Mouse (Mus musculus) stomach, embryonic 14.5 days (tissue): ENCODE results near the gene Pdcd1lg2. TPM values are rescaled to one million over a fixed set of nuclear protein-coding genes. Genes with fewer than 3 reads are reported as not detected.

Experiments used
- ATAC-seq: fragments of 200-750 bp; cut with Nextera tagmentation; 2 replicates; pipeline ENCODE4 v1.8.0; 2017; ENCODE audit warnings: low read depth, moderate TSS enrichment; ENCODE audit not compliant: insufficient number of reproducible peaks, insufficient read depth, low FRiP score
- H3K27ac ChIP-seq: fragments of 300-500 bp; sonication (generic); 2 replicates; pipeline ENCODE4 v1.5.1; 2014; ENCODE audit warnings: mild to moderate bottlenecking, low read length, moderate library complexity, mixed read lengths
- H3K27me3 ChIP-seq: fragments of 300-500 bp; sonication (generic); 2 replicates; pipeline ENCODE4 v1.6.1; 2014; ENCODE audit warnings: low read length, control low read depth, mixed read lengths; ENCODE audit not compliant: control insufficient read depth, insufficient read depth
- H3K36me3 ChIP-seq: fragments of 300-500 bp; sonication (generic); 2 replicates; pipeline ENCODE4 v1.6.1; 2014; ENCODE audit warnings: mild to moderate bottlenecking, control low read depth, low read length, moderate library complexity, mixed read lengths; ENCODE audit not compliant: control insufficient read depth, insufficient read depth
- H3K4me1 ChIP-seq: fragments of 300-500 bp; sonication (generic); 2 replicates; pipeline ENCODE4 v1.6.1; 2014; ENCODE audit warnings: low read length, control low read depth, mixed read lengths; ENCODE audit not compliant: control insufficient read depth, insufficient read depth
- H3K4me2 ChIP-seq: fragments of 300-500 bp; sonication (generic); replicated peaks from 2 replicates; pipeline ENCODE4 v1.6.1; 2014; ENCODE audit warnings: low read depth, low read length, control low read depth
- H3K4me3 ChIP-seq: fragments of 300-500 bp; sonication (generic); 2 replicates; pipeline ENCODE4 v1.5.1; 2014; ENCODE audit warnings: low read depth, low read length, control low read depth
- H3K9ac ChIP-seq: fragments of 300-500 bp; sonication (generic); replicated peaks from 2 replicates; pipeline ENCODE4 v1.6.1; 2014; ENCODE audit warnings: low read depth, mild to moderate bottlenecking, control low read depth, low read length, moderate library complexity, mixed read lengths
- H3K9me3 ChIP-seq: fragments of 300-500 bp; sonication (generic); 2 replicates; pipeline ENCODE4 v1.6.1; 2016; ENCODE audit warnings: low read depth, low read length, control low read depth; ENCODE audit not compliant: control insufficient read depth
- WGBS: fragments of 180-500 bp; shearing (Covaris S2); extraction: QIAGEN DNeasy Blood & Tissue Kit; methylation state at CpG from one replicate; pipeline ENCODE4 v1.1.7; 2014; 5-methylcytosine and 5-hydroxymethylcytosine counted together
- polyA plus RNA-seq: library from polyadenylated mRNA; unstranded; fragments of >200 nt; fragmentation: Nextera tagmentation; extraction: Ambion mirVana; gene quantifications from 2 replicates; pipeline ENCODE4 v1.2.1, GENCODE M21; 2014

Gene Pdcd1lg2
- polyA plus RNA-seq, 1 experiment from 2014 or later: not detected

DNA sequence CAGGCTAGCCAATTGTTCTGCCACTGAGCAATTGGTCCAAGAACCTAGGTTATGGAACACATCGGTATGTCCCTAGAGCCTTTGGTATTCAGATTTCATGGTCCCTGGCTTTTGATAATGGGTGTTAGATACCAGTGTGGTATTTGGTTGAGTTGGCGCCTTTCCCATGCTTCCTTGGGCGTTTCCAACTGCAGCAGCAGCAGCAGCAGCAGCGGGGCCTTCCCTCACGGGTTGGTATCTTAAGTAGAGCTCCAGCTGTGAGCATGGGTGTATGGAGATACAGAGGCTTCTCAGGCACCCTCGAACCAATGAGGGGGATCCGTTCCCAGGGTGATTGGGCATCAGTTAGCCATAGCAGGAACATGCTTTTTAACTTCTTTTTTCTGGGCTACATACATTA is 97.5 kb downstream of the Pdcd1lg2 start:
- H3K27me3 ChIP-seq: no peaks in the 10 kb centered on the region
- H3K4me3 ChIP-seq: no peak overlapping the region
- H3K36me3 ChIP-seq: no peaks in the 10 kb centered on the region
- H3K4me1 ChIP-seq: no peaks in the 10 kb centered on the region
- H3K27ac ChIP-seq: no peak overlapping the region
- ATAC-seq: no peak
- H3K9me3 ChIP-seq: no peaks in the 10 kb centered on the region
- 80% methylated on average over 7 of the region's 7 CpGs for WGBS
- H3K4me2 ChIP-seq: no peak overlapping the region
- H3K9ac ChIP-seq: no peak overlapping the region

DNA sequence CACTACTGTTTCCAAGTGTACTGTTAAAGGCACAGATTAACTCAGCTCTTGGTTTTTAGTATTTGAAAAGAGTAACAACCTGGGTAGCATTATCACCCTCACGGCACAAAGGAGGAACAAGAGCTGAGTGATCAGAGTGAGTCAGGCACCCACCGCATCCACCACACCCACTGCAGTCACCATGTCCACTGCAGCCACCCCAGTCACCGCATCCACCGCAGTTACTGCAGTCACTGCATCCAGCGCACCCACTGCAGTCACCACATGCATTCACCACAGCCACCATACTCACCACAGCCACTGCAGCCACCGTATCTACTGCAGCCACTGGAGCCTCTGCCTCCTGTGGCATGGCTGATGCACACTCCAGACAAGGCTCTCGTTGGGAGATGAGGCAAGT is 99.1 kb downstream of the Pdcd1lg2 start:
- H3K4me1 ChIP-seq: no peaks in the 10 kb centered on the region
- H3K4me3 ChIP-seq: no peak overlapping the region

GRCm38 (mm10) chr19:29511826-29512225 is 101.1 kb downstream of the Pdcd1lg2 start:
- Histone ChIP-seq H3K9ac (no peak overlapping the region), H3K27me3 (no peaks in the 10 kb centered on the region), H3K4me3 (no peak overlapping the region), H3K27ac (no peak overlapping the region), H3K4me2 (no peak overlapping the region), H3K9me3 (no peaks in the 10 kb centered on the region), H3K4me1 (no peaks in the 10 kb centered on the region), H3K36me3 (no peaks in the 10 kb centered on the region)
- no peak for ATAC-seq
- WGBS: 78% methylated on average over 2 of the region's 2 CpGs

More for the DNA sequence above, 99.1 kb downstream of the Pdcd1lg2 start:
- no peaks in the 10 kb centered on the region for H3K36me3 ChIP-seq
- no peak overlapping the region for H3K27ac ChIP-seq
- no peak for ATAC-seq
- H3K9me3 ChIP-seq: no peaks in the 10 kb centered on the region
- no peaks in the 10 kb centered on the region for H3K27me3 ChIP-seq
- no peak overlapping the region for H3K9ac ChIP-seq
- no peak overlapping the region for H3K4me2 ChIP-seq
- WGBS: 93% methylated on average over 7 of the region's 7 CpGs

DNA sequence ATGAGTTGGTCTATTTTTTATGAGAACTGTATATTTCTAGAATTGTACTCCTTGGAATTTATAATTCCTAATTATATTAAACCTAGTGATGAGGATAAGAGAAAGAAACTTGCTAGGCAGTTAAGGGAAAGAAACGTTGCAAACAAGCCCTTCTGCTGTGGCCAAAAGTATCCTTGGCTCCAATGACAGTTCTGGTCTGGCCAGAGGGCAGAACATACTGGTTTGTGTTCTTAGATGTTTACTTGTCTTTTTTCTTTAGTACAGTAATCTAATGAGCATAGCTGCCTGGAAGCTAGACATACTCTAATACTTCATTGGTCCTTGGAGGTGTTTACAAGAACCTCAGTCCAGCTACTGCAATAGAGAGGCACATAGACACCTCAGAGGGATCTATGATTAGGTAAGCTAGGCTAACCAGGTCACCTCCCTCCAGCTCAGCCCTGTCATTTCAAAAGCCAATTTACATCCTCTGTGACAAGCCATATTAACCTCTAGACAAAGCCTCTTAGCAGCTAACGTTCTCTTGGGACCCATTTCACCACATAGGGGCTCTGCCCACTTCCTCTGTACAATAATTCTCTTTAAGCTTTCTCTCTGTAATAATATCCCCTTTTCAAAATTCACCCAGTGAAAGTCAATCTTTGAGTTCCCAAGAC is 102.5 kb downstream of the Pdcd1lg2 start:
- Histone ChIP-seq H3K4me2 (no peak overlapping the region), H3K27me3 (no peaks in the 10 kb centered on the region), H3K4me1 (no peaks in the 10 kb centered on the region), H3K27ac (no peak overlapping the region), H3K9ac (no peak overlapping the region), H3K4me3 (no peak overlapping the region), H3K36me3 (no peaks in the 10 kb centered on the region), H3K9me3 (no peaks in the 10 kb centered on the region)
- WGBS: 56% methylated on average over 2 of the region's 2 CpGs
- no peak for ATAC-seq

DNA sequence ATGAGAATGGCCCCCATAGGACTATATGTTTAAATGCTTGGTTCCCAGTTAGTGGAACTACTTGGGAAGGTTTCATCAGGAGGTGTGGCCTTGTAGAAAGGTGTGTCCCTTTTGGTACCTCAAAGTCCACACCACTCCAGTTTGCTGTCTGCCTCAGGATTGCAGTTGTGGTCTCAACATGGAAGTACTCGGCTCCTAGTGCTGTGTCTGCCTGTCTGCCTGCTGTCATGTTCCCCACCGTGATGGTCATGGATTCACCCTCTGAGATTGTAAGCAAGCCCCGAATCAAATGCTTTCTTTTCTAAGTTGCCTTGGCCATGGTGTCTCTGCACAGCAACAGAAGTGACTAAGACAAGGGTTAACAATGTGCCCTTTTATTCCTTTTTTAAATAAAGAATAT is 103.4 kb downstream of the Pdcd1lg2 start:
- H3K9ac ChIP-seq: no peak overlapping the region
- WGBS: 95% methylated on average over 3 of the region's 3 CpGs
- H3K27ac ChIP-seq: no peak overlapping the region
- H3K36me3 ChIP-seq: no peaks in the 10 kb centered on the region
- H3K4me1 ChIP-seq: no peaks in the 10 kb centered on the region
- no peaks in the 10 kb centered on the region for H3K27me3 ChIP-seq
- no peak for ATAC-seq
- no peak overlapping the region for H3K4me2 ChIP-seq
- no peak overlapping the region for H3K4me3 ChIP-seq
- H3K9me3 ChIP-seq: no peaks in the 10 kb centered on the region

GRCm38 (mm10) chr19:29515386-29515785 is 104.7 kb downstream of the Pdcd1lg2 start:
- Histone ChIP-seq H3K27me3 (no peaks in the 10 kb centered on the region), H3K36me3 (no peaks in the 10 kb centered on the region), H3K27ac (no peak overlapping the region), H3K4me3 (no peak overlapping the region), H3K9ac (no peak overlapping the region), H3K4me1 (no peaks in the 10 kb centered on the region), H3K9me3 (no peaks in the 10 kb centered on the region), H3K4me2 (no peak overlapping the region)
- WGBS: 93% methylated on average over 3 of the region's 3 CpGs
- no peak for ATAC-seq

DNA sequence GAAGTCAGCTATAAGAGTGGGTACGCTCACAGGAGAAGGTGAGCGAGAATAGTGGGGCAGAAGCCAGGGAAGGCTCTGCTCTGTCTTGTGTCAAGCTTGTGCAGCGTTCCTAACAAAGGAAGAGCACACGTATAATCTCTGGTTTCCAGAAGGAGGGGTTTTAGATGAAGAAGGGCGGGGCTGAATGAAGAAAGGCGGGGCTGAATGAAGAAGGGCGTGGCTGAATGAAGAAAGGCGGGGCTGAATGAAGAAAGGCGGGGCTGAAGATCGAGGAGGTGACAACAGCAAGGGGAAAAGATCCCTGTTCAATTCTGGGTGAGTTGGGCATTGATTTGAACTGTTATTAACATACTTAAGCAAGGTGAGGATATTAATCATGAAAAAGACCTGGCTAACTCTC is 105.3 kb downstream of the Pdcd1lg2 start:
- no peak overlapping the region for H3K27ac ChIP-seq
- WGBS: 70% methylated on average over 10 of the region's 10 CpGs
- H3K9me3 ChIP-seq: no peaks in the 10 kb centered on the region
- no peak overlapping the region for H3K4me2 ChIP-seq
- ATAC-seq: no peak
- H3K27me3 ChIP-seq: no peaks in the 10 kb centered on the region
- no peak overlapping the region for H3K9ac ChIP-seq
- no peak overlapping the region for H3K4me3 ChIP-seq
- 0 out of 2 replicates have a peak, but pooled peaks cover under 1% of the 10 kb centered on the region for H3K4me1 ChIP-seq
- no peaks in the 10 kb centered on the region for H3K36me3 ChIP-seq

- H3K4me1 ChIP-seq: peaks cover 5% of the 10 kb centered on the region; the same call in 1 of the 2 replicates
- H3K4me2 ChIP-seq: no peak overlapping the region
- H3K9ac ChIP-seq: no peak overlapping the region
- ATAC-seq: no peak
- H3K27me3 ChIP-seq: no peaks in the 10 kb centered on the region
- no peaks in the 10 kb centered on the region for H3K9me3 ChIP-seq
- no peaks in the 10 kb centered on the region for H3K36me3 ChIP-seq
- H3K27ac ChIP-seq: no peak overlapping the region
- H3K4me3 ChIP-seq: no peak overlapping the region
- WGBS: 76% methylated on average over 7 of the region's 7 CpGs
These were observed 107.7 kb downstream of the Pdcd1lg2 start for GRCm38 (mm10) chr19:29518409-29518808.

- Histone ChIP-seq H3K27me3 (no peaks in the 10 kb centered on the region), H3K4me3 (no peak overlapping the region), H3K4me1 (peaks cover 8% of the 10 kb centered on the region; the same call in 1 of the 2 replicates), H3K4me2 (no peak overlapping the region), H3K9me3 (no peaks in the 10 kb centered on the region), H3K9ac (no peak overlapping the region), H3K27ac (no peak overlapping the region), H3K36me3 (no peaks in the 10 kb centered on the region)
- WGBS: 70% methylated on average over 4 of the region's 4 CpGs
- no peak for ATAC-seq
These were observed 108.2 kb downstream of the Pdcd1lg2 start for GRCm38 (mm10) chr19:29518922-29519321.
